Mouse (Mus musculus): ENCODE measurements around the gene Camta1. TPM values are rescaled to one million over a fixed set of nuclear protein-coding genes. Genes with fewer than 3 reads are reported as not detected.

Gene Camta1
- total RNA-seq, 1 experiment from 2014 or later: 37.3 TPM

GRCm38 (mm10) chr4:151194715-151195097 lies 667.0 kb downstream of the Camta1 start:
- no peak for DNase-seq

DNA sequence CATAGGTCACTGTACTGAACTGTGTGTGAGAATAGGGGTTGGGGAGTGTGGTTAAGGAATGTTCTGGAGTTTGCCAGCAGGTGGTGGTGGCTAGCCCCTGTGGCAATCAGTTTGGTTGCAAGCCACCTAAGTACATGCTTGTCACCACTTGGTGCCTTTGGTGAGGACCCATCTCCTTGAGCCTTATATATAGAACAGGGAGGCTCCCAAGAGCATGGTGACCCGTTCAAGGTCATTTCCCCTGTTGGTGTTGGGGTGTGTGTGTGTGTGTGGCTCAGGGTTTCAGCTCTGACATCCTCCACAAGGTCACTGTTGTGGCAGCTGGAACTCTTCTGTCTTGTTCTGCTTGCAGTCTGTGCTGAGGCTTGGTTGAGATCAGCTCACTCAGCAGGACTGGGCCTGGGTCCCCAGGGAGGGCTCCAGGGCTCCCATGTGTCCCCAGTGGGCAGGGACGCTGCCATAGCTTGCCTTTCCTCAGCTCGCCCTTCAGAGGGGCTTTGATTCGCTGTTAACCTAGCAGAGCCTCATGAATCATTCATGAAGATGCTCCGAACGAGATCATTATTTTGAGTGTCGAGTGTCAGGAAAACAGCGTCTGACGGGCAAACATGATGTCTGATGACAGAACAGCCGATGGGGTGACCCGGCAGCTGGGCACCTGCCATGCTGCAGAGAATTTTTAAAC lies 667.5 kb downstream of the Camta1 start:
- no peak for DNase-seq

DNA sequence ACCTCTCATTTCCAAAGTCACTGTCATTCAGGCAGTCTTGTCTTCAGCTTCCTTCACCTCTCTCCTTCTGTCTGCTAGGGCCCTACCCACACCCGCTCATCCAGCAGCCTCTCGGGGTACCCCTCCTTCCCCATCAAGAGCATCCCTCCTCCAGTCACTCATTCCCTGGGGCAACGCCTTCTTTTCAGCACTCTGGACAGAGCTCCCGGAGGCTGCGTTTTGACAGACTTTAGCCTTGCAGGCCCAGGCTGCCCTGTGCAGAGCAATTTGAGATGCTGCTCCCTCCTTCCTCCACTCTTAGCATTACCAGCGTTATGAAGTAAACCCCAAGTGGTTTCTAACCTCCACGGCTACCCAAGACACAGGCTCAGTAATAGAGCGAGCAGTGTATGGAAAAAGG lies 675.2 kb downstream of the Camta1 start:
- DNase-seq: peak; percentile 69

DNA sequence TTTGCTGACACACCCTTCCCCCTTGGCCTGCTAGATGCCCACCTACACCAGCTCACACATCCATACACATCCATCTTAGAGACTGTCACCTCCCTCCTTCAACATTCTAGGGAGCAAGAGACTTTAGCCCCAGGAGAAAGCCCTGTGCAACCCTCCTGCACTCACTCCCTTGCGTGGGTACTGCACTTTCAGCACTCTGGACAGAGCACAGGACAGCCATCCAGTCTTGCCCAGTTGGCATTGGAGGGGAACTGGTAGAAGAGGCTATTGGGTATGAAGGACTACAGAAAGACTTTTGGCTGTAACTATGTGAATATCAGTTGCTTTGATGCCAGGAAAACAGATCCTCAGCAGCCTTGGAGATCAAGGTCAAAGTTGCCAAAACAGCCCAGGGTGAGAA lies 675.9 kb downstream of the Camta1 start:
- no peak for DNase-seq

- DNase-seq: no peak
Observed at GRCm38 (mm10) chr4:151180394-151180902, 681.2 kb downstream of the Camta1 start.

DNA sequence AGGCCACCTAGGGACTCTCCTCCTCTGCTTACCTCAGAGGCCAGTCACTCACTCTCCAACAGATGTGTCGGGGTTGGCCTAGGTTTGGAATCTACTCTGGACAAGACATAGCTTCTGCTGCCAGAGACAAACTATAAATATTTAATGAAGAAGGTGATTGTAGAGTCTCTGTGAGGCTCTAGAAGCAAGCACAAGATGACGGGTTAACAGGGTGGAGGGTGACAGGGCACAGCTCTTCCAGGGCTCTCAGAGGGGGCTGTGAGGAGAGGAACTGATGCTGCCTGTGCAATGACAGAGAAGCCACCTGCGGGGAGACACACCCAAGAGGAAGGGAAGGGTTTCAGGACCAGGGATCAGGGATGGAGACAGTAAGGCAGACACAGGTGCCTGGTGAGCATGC lies 682.0 kb downstream of the Camta1 start:
- DNase-seq: no peak

GRCm38 (mm10) chr4:151178970-151179378 lies 682.7 kb downstream of the Camta1 start:
- no peak for DNase-seq

GRCm38 (mm10) chr4:151172526-151172925 lies 689.1 kb downstream of the Camta1 start:
- no peak for DNase-seq

DNA sequence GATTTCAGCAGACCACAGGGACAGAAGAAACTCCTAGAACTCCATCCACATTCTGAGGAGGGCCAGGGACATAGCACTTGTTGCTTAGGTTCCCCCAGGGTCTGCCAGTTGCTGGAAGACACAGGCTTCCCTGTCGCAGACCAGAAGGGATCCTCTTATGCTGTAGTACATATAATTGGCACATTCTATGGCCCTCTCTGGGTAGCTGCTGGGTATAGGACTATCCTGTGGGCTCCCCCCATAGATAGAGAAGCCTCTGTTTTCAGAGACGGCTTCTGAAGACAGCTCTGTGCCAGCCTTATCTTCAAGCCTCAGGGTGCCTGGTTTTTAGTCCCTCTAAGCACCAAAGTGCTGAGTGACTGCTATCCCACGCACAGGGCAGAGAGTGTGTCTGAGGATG lies 690.6 kb downstream of the Camta1 start:
- DNase-seq: no peak

DNA sequence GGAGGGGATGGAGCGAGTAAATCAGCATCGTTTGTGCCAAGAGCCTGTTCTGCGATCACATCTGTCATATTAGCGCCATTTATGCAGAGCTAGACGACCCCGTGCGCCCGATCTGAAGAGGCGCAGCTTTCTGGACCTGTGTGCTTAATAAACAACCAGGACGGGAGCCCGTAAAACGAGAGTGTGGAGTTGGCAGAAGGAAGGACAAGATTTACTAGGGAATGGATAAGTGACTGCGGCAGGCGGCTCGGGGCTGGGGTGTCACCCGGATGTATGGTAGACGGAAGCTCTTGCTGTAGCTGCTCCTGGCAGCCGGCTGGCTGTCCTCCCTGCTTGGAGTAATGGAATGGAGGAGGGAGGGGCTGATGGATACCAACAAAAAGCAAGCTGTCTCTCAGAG lies 691.0 kb downstream of the Camta1 start:
- no peak for DNase-seq

DNA sequence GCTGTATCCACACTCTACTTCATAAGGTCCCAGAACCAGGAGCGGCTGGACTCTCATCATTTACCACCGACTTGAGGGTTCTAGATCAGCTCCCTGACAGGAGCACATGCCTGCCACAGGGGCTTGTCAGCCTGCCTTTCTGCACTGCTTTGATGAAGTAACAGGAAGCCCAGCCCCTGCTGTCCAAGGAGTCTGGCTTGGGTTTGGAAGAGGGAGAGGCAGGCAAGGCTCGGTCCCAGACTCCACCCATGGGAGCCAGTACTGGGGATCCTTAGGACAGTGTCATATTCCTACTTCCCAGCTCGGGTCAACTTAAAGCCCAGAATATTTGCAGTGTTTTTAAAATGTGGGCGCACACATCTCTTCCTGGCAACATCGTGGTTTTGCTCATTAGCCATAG lies 694.7 kb downstream of the Camta1 start:
- DNase-seq: no peak

- peak; percentile 92 for DNase-seq
Observed at GRCm38 (mm10) chr4:151165539-151165938, 696.1 kb downstream of the Camta1 start.

GRCm38 (mm10) chr4:151164309-151164708 lies 697.4 kb downstream of the Camta1 start:
- no peak for DNase-seq

DNA sequence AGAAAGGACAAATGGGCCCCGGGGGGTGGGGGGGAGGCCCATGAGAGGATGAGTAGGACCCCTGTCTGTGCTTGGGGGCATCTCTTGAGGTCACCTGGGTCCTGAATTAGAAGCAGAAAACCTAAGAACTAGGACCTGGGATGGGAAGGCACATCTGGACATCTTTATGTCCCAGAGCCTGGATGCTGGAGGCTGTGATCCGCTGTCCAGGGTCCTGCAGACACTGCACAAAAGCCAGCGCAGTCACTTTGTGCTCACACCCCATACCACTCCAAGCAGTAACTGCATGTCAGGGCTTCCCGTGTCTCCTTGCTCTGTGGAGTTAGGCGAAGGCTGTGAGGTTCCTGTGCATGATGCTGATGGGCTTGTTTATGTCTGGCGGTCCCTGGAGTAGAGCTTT lies 699.8 kb downstream of the Camta1 start:
- no peak for DNase-seq

DNA sequence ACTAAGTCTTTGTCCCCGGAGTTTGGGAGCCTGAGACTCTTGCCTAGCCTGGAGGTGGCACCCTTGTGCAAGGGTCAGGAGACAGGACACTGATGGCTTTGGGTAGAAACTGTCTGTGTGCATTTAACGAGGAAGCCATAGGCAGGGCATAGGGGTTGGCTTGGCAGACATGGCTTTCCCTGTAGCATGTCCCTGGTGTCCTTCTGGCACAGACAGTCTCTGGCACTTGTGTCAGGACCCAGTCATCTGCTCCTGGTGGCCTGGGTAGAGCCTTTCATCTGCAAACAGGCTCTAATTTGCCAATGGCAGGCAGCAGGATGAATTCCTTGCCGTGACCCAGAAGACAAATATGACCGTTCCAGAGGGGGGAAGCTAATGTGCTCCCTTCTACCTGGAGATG lies 700.7 kb downstream of the Camta1 start:
- DNase-seq: no peak

DNA sequence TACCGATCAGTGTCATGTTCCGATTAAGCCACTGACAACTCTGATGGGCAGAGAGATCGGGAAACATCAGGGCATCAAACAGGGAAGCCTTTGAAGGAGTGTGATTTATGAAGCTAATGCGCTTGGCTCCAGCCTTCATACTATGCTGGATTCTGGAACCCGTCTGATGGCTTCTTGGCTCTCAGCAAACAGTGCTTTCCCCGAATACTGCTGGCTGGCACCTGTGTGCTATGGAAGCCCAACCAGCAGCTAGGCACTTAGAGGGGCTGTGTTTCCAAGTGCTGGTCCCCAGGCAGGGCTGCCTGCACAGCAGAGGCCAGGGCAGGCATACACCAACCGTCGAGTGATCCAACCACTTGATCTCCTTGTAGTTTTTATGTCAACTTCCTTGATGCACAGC lies 701.2 kb downstream of the Camta1 start:
- DNase-seq: no peak

GRCm38 (mm10) chr4:151158250-151158649 lies 703.4 kb downstream of the Camta1 start:
- no peak for DNase-seq

- peak; percentile 90 for DNase-seq
Observed at GRCm38 (mm10) chr4:151156904-151157303, 704.8 kb downstream of the Camta1 start.

DNA sequence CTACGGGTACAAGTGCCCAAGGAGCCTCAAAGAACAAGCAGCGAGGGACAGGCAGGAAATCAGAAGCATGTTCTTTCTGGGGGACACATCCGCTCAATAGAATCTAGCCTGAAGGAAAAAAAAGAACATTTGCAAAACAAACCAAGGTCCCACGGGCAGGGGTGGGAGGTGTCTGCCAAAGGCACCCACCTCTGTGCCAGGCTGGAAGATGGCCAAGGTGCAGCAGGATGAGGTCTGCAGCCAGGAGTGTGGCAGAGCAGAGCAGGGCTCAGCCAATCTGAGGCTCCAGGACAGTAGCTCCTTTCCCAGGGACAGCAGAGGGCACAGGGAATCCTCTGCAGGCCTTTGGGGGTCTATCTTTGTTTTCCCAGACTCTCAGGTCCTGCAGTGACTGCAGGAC lies 706.1 kb downstream of the Camta1 start:
- peak; percentile 48 for DNase-seq

- DNase-seq: no peak
Observed at GRCm38 (mm10) chr4:151154306-151154705, 707.4 kb downstream of the Camta1 start.

DNA sequence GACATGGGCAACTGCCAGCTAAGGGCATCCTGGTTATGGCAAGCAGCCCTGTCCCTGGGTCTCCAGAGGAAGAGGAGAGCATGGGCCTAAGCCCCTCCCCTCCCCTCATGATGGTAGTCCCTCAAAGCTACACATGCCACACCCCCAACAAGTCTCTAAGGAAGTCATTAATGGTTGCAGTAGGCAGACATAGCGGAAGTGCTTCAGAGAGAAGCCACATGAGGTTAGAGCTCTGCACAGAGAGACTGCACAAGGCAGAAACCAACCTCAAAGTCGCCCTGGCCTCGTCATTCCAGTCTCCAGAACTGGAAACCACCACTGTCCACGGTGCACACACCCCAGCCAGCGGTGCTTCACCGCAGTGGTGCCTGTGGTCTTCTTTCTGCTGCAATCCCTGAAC lies 709.7 kb downstream of the Camta1 start:
- DNase-seq: no peak

GRCm38 (mm10) chr4:151150842-151151241 lies 710.8 kb downstream of the Camta1 start:
- DNase-seq: no peak

DNA sequence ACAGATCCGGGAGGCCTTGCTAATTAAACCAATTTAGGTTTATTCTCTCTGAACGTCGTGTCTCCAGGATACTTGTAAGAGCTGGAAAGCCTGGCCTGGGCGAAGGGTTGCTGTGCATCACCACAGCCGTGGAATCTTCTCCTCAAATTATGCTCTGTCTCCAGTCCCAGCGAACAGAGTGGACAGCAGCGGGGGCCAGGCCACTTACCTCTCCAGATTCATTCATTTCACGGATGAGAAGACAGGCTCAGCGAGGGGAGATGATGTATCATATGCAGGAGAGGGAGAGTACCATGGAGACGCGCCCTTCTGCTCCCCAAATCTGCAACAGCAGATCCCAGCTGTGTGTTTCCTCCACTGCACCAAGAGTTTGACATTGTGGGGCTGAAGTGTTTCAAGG lies 711.6 kb downstream of the Camta1 start:
- DNase-seq: no peak

DNA sequence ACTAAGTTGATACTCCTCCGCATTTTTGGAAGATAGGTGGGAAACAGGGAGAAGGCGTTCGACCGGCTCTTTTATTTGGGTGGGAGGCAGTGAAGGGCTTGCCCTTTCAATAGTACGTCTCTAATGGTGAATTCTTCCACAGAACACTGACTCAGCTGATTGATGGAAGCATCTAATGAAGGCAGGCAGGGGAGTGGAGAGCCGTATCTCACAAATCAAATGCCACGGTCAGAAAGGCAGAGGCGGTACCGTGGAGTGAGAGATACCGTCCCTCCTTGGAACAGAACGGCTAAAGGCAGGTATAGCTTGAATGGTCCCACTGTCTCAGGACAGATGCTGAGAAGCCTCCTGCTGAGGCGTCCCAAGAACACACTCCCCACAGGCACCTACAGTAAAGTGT lies 714.1 kb downstream of the Camta1 start:
- DNase-seq: no peak

GRCm38 (mm10) chr4:151144121-151144520 lies 717.6 kb downstream of the Camta1 start:
- DNase-seq: no peak
